Mouse (Mus musculus): ENCODE data around the gene Itpk1.

The Itpk1 gene

DNA sequence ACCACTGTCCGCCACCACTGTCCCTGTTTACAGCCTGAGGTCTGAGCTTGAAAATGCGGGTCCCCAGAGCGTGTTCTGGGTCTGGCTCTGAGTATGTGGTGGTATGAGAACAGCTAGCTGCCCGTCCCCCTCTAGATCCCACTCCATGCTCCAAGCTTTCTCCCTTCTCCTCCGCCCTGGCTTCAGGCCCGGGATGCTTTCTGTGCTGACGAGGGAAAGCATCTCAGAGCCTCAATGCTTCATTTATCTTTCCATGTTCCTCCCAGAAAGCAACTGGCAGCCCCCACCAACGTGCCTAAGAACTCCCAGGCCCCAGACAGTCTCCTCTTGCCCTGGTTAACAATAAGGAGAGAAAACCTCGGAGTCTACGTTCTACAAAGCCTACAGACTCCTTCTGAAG, 67.5 kb downstream of the Itpk1 start:
- no peak for TF ChIP-seq GATA4 (IDR thresholded peaks at IDR 0.05; ENCODE audit: insufficient replicate concordance, low read length)

DNA sequence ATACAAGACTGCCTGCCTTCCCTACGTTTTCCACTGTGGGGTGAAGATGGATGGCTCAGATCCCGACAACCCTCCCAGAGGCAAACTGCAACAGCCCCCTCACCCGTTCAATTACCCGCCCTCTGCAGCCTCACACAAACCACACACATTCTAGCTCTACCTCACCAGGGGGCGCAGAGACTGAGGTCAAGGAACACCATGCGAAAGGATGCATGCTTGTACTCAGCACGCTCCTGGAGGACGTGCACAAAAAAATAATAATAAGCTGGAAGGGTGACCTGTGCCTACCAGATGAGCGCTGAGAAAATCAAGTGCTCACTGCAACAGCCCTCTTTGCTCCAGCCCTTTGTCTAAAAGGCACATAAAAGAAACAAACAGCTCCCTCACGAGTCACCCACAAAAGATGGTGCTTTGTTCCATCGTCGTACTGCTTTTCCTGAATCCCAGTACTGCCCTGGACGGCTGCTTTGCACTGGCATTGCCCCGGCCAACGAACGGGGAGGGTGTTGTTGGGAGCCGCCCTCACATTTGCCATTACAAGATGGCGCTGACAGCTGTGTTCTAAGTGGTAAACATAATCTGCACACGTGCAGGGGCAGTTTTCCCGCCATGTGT, 70.2 kb downstream of the Itpk1 start:
- no peak for TF ChIP-seq GATA4 (IDR thresholded peaks at IDR 0.05; ENCODE audit: insufficient replicate concordance, low read length)

DNA sequence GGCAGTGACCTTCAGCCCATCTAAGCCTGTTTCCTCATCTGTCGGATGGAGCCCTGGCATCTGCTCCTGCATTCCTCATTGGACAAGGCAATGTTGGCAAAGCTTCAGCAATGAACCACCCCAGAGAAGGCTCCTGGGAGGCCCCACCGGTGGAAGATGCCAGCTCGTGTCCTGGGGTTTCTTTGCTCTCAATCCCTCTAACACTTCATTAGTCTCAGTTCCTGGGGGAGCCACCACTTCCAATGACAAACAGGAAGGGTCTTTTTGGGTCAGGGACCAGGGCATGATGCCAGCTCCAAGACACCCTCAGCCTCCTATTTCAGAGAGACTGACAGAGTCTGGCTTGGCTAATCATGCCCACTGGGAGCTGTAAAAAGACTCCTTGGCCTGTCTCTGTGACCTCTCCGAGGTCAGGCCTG, 71.6 kb downstream of the Itpk1 start:
- TF ChIP-seq GATA4 (IDR thresholded peaks at IDR 0.05; ENCODE audit: insufficient replicate concordance, low read length): no peak

DNA sequence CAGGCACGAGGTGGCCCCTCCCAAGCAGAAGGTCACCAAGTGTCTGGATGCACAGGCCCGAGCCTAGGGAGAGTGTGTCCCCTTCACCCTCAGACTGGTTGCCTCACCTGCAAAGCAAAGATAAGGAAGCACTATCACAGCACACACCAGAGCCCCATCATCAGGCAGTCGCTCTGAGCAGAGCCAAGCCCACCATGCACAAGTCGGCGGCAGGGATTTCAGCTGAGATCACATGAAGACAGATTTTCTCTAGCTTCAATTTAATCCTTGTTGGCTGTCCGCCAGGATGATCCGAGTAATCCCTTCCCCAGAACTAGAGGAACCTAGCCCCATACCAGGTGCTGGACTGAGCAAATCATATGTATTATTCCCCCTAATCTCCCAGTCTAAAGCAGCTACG, 73.0 kb downstream of the Itpk1 start:
- TF ChIP-seq GATA4 (IDR thresholded peaks at IDR 0.05; ENCODE audit: insufficient replicate concordance, low read length): no peak

DNA sequence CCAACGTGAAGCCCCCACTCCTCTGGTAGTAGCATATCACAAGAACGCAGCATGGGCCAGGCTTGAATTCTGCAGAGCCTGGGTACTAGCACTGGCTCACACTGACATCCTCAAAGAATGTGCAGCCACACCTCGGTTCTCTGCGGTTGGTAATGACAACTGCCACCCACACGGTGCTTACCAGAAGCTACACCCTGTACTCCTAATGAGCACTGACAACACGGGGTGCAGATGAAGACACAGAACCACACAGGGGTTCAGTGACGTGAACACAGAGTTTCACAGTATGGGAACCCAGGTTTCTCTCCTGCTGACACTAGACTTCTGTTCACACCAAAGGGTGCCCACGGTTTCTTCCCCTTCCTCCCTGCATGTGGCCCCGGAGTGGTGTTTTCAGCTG, 76.5 kb downstream of the Itpk1 start:
- TF ChIP-seq GATA4 (IDR thresholded peaks at IDR 0.05; ENCODE audit: insufficient replicate concordance, low read length): no peak

DNA sequence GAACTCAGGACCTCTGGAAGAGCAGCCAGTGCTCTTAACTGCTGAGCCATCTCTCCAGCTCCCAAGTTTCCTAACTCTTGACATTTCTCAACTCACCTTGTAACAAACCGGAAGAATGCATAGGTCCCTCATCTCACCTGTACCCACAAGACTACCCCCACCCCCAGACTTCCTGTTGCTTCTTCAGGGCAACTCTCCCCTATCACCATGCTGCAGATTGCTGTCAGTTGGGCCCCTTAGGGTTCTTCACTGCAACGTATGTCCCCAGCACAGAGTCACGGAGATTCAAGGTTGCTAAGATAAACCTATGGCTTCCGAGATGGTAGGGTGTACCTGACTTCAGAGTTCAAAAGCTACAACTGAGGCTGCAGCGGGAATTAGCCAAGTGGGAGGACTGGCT, 77.2 kb downstream of the Itpk1 start:
- TF ChIP-seq GATA4 (IDR thresholded peaks at IDR 0.05; ENCODE audit: insufficient replicate concordance, low read length): no peak

DNA sequence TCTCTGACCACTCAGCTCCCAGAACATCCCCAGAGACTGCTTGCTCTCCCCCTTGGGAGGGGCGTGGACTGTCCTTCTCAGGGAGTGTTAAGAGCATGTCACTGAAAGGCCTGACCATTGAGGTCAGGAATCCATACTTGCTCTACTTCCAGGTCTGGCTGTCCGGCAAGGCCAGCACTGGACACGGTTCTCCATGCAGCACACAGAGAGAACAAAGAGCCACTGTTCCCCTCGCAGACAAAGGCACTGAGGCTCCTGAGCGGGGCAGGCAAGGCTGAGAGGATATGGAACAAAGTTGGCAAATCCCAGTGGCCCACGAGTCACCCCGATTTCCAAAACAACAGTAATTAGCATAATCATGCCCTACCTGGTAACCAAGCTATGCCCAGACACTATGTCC, 77.9 kb downstream of the Itpk1 start:
- no peak for TF ChIP-seq GATA4 (IDR thresholded peaks at IDR 0.05; ENCODE audit: insufficient replicate concordance, low read length)

DNA sequence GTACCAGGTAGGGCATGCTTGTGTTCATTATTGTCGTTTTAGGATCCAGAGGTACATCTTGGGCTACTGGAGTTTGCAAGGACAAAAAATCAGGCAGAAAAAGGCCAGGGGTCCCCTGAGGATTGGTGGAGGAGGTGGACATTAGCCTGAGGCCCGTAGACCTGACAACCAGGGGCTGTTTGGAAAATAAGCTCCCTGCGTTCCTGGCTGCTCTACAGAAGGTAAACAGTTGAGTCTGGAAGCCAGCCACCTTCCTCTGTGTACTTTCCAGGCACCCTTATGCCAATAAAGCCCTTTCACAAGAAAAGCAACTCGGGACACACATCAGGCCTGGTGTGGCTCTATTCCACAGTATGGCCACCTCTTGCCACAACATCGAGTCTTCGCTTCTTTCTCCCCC, 79.0 kb downstream of the Itpk1 start:
- no peak for TF ChIP-seq GATA4 (IDR thresholded peaks at IDR 0.05; ENCODE audit: insufficient replicate concordance, low read length)

DNA sequence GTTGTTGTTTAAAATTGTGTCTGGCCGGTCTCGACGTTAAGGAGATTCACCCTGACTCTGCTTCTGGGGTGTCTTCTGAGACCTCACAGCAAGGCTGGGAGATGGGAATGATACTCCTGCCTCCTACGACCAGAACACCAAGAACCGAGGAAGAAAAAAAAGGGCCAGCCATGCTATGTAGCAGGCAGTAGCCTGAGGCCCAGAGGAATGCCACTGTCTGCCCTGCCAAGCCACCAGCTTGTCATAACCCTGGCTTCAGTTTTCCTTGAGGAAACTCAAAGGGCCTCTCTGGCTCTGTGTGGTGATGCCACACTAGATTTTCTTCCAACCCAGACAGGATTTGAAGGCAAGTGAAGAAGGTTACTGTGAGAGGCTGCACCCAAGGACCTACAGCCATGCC, 79.6 kb downstream of the Itpk1 start:
- TF ChIP-seq GATA4 (IDR thresholded peaks at IDR 0.05; ENCODE audit: insufficient replicate concordance, low read length): no peak

DNA sequence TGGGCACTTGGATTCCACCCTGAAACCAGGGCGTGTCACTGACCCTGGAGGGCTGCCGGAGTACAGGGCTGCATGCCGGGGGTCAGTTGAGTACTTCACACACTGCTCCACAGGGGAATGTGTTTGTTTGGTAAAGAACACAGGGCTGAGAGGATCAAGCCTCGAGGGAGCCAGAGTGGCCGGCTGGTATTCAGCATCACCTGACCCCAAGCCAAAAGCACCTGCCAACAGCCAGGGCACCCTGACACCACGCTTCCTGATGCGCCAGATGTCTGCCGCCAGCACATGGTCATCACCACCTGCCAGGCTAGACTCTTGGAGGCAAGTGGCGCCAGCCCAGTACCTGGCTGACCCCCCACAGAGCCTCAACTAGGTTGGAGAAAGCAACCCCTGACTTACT, 80.9 kb downstream of the Itpk1 start:
- TF ChIP-seq GATA4 (IDR thresholded peaks at IDR 0.05; ENCODE audit: insufficient replicate concordance, low read length): no peak

DNA sequence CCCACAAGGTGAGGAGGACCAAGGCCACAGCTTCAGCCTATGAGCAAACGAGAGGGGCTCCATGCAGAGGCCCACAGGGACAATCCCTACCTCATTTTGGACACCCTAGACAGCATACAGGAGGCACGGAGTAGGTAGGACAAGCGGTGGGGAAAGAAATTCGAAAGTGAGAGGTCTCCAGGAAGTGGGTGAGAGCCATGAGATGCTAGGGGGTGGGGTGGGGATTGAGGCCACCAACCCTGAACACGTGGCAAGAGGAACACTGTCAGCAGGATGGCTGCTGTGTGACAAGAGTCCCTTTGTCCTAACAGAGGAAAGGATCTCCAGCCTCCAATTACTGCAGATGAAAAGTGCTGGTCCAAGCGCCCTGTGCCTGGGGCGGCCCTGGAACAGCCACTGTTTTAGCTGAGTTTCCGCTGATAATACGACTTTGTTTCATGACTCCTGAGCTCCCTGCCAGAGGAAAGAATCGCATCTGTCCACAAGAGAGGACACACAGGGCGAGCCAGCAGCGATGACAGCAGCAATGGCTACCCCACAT, 82.4 kb downstream of the Itpk1 start:
- peak; percentile 53; the same call in 1 of the 2 replicates for TF ChIP-seq GATA4 (IDR thresholded peaks at IDR 0.05; ENCODE audit: insufficient replicate concordance, low read length)

DNA sequence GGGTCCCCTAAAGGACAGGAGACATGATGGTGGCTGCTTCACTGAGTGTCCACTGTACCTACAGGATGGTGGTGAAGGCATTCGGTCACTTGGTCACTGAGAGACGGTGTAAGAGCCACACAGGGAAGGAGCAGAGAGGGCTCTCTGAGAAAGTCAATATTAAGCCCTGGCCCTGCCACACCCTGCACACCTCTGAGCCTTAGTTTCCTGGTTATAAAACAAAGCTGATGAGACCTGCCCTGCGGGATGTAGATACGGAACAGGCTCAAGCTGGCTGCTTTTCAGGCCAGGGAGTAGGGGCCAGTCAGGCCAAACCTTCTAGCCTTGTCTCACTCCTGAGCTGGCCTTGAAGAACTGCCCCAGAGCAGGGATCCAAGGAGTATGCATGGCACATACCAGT, 82.9 kb downstream of the Itpk1 start:
- no peak for TF ChIP-seq GATA4 (IDR thresholded peaks at IDR 0.05; ENCODE audit: insufficient replicate concordance, low read length)

DNA sequence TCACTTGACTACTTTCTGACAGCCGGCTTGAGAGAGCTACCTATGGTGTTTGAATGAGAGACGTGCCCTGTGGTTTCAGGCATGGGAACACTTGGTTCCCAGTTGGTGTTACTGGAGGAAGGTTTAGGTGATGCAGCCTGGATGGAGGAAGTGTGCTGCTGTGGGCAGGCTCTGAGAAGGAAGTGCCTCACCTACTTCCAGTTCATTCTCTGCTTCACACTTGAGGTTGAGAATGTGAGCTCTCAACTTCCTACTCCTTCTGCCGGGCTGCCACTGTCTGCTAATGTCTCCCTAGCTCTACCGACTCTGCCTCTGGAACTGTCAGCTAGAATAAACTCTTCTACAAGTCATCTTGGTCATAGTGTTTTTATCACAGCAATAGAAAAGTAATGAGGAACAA, 83.5 kb downstream of the Itpk1 start:
- no peak for TF ChIP-seq GATA4 (IDR thresholded peaks at IDR 0.05; ENCODE audit: insufficient replicate concordance, low read length)

DNA sequence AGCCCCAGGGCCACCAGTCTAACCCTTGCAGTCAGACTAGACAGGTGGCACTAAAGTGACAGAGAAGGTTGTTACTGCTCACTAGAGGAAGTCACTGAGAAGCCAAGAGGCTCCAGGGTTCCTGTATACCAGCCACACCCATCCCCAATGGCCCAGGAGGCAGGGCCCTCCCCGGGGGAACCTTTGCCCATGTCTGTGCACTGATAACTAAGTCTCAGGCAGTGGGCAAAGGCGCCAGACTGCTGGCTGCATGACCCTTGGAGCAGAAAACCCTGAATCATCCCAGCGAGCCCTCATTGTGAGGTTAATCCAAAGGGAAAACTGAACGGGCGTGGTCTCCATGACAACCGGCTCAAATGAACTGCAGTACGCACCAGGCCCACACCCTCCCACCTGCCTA, 84.8 kb downstream of the Itpk1 start:
- no peak for TF ChIP-seq GATA4 (IDR thresholded peaks at IDR 0.05; ENCODE audit: insufficient replicate concordance, low read length)

DNA sequence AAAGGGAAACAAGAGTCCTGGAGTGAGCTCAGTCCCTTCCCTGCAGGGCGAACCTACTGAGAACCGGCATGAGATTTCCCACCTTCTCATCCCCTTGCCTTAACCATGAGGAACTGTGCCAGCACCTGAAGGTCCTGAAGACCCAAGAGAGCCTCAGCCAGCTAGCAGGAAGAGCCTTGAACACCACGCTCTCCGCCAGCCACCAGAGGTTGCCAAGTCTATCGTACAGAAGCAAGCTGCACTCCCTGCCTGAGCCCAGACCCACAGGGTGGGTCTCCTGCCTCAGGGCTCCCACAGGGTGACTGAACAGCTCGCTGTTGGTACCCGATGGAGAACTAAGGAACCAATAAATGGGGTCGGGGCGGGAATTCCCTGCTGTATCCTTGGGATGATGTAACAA, 86.6 kb downstream of the Itpk1 start:
- no peak for TF ChIP-seq GATA4 (IDR thresholded peaks at IDR 0.05; ENCODE audit: insufficient replicate concordance, low read length)

DNA sequence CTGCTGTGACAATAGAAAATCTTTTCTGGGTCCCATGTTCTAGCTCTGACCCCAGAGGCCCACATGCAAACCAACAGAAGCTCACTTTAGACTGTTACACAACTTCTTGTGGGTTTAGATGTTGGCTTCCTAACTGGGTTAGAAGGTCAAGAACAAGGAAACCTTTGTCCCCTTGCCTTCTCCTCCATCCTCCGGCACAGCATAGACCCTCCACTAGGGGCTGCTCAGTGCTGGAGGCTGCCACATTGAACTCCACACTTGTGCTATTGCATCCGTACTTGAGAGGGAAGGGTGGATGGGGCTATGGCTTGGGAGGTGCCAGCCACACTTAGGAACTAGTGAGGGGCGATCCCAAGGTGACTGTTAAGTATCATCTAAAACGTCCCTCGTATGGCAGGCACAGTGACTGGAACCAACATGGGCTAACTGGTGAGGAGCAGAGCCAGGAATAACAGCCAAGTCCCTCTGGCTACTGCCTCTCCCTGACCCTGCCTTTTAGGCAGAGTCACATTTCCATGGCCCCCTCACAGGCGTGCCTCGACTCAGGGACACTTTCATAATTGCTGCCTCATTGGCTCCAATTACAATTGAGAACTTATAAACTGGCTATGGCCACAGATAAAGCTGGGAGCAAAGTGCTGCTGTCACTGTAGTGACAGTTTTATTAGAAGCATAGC, 87.7 kb downstream of the Itpk1 start:
- no peak for TF ChIP-seq GATA4 (IDR thresholded peaks at IDR 0.05; ENCODE audit: insufficient replicate concordance, low read length)

DNA sequence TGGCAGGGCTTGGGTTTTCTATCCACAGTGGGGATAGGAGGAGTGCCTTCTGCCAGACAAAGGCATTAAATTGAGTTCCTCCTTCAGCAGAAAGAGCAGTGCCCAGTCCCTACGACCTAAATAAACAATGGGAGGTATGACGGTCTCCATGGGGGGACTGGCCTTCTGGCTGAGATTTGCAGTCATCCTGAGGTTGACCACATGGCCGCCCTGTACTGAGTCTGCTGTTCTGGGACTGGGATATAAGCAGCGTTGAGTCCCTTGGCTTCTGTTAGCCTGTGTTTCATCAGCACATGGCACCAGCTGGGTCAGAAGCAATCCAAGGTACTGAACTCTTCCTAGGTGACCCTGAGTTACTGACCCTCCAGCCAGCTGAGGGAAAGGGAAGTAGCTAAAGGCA, 88.5 kb downstream of the Itpk1 start:
- no peak for TF ChIP-seq GATA4 (IDR thresholded peaks at IDR 0.05; ENCODE audit: insufficient replicate concordance, low read length)

All from liver, adult (tissue).